Mouse (Mus musculus) spleen, postnatal 14 days (tissue): ENCODE results near the gene Ints11.

Experiments used
- DNase-seq, 2 experiments: peaks; one replicate each; pipeline ENCODE4 v3.0.0; 2021 to 2022; ENCODE audit warnings: low spot score in 2 of 2

Ints11 gene

GRCm38 (mm10) chr4:155869317-155870033, at the start of gene Ints11, which contains the start of gene Cptp:
Ints11 (plus strand) TSS chr4:155869546.
Cptp (minus strand) TSS chr4:155869440.
- DNase-seq, result peak; percentile 94 to 95

GRCm38 (mm10) chr4:155821025-155821424, 48.3 kb upstream of the Ints11 start:
- DNase-seq, result no peak

- no peak for DNase-seq
These were observed 45.9 kb upstream of the Ints11 start for GRCm38 (mm10) chr4:155823443-155823842.

- no peak for DNase-seq
These were observed 39.5 kb upstream of the Ints11 start for GRCm38 (mm10) chr4:155829866-155830265.

GRCm38 (mm10) chr4:155830596-155830995, 38.8 kb upstream of the Ints11 start:
- DNase-seq, result no peak

GRCm38 (mm10) chr4:155831205-155831766, 38.1 kb upstream of the Ints11 start, which contains the start of gene Aurkaip1:
Aurkaip1 (plus strand) TSS chr4:155831272.
- peak; percentile 94 to 97 for DNase-seq

- DNase-seq, result no peak
These were observed 37.5 kb upstream of the Ints11 start for GRCm38 (mm10) chr4:155831831-155832230.

- DNase-seq, result no peak
These were observed 37.0 kb upstream of the Ints11 start for GRCm38 (mm10) chr4:155832321-155832720.

- DNase-seq, result no peak
These were observed 36.1 kb upstream of the Ints11 start for GRCm38 (mm10) chr4:155833234-155833633.

- peak in 1 of 2 experiments; percentile 60 for DNase-seq
These were observed 35.5 kb upstream of the Ints11 start for GRCm38 (mm10) chr4:155833836-155834235.

GRCm38 (mm10) chr4:155837404-155838010, 31.8 kb upstream of the Ints11 start:
- DNase-seq, result no peak

- no peak for DNase-seq
These were observed 30.9 kb upstream of the Ints11 start for GRCm38 (mm10) chr4:155838187-155839153.

GRCm38 (mm10) chr4:155839483-155839910, 29.8 kb upstream of the Ints11 start, which contains the start of gene Mxra8:
Mxra8 (plus strand) TSS chr4:155839680.
- DNase-seq, result no peak

GRCm38 (mm10) chr4:155840076-155841002, 29.0 kb upstream of the Ints11 start:
- DNase-seq, result no peak

- peak in 1 of 2 experiments; percentile 38 for DNase-seq
These were observed 28.3 kb upstream of the Ints11 start for GRCm38 (mm10) chr4:155841003-155841454.

- DNase-seq, result no peak
These were observed 27.6 kb upstream of the Ints11 start for GRCm38 (mm10) chr4:155841651-155842270.

GRCm38 (mm10) chr4:155843231-155843630, 26.1 kb upstream of the Ints11 start:
- DNase-seq, result no peak

- peak; percentile 97 to 98 for DNase-seq
These were observed 22.3 kb upstream of the Ints11 start, which contains the start of gene Dvl1 for GRCm38 (mm10) chr4:155846871-155847578. Dvl1 (plus strand) TSS chr4:155847402.
